Mouse (Mus musculus): ENCODE results near the gene Cchcr1.

The Cchcr1 gene

GRCm38 (mm10) chr17:35515911-35516640, 824 bp upstream of the Cchcr1 start:
- DNase-seq (ENCODE audit: low spot score) = peak; percentile 51

DNA sequence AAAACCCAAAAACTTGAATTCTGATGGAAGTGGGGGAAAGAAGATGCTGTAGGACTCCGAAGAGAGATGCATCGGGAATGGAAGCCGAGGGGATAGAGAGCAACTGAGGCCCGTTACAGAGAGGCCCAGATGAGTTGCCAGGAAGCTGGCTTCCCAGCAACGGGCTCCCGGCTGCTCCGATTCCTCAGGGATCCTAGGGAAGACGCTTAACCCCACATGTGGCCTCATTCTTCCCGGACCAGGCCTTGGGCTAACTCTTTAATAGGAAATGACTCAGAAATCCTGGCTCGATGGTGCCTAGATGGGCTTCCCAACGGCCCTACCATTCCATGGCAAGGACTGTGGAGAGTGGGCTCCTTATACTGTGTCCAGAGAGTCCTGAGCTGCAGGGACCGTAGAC, 626 bp downstream of the Cchcr1 start:
- DNase-seq (ENCODE audit: low spot score) = peak; percentile 32

GRCm38 (mm10) chr17:35524354-35524753, 7.5 kb downstream of the Cchcr1 start:
- DNase-seq (ENCODE audit: low spot score) = no peak

DNA sequence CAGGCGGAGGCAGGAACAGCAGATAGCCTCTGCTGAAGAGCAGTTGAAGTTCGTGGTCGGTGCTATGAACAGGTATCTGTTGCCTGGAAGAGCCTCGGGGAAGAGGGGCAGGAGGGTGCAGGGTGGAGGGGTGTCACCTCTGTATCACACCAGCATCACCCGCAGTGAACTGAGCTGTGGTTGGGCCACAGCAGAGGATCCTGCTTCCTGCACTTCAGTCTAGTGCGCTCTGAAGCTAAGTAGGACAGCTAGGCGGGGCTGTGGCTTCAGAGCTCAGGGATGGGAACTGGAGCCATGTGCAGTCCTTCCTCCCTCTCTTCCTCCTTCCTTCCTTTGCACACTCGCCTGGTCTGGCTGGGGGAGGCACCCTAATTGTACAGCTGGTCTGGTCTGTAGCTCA, 9.7 kb downstream of the Cchcr1 start:
- DNase-seq (ENCODE audit: low spot score) = no peak

GRCm38 (mm10) chr17:35532360-35532759, 15.5 kb downstream of the Cchcr1 start:
- DNase-seq (ENCODE audit: low spot score) = no peak

GRCm38 (mm10) chr17:35532901-35533300, 16.0 kb downstream of the Cchcr1 start, which contains the start of gene Psors1c2:
Gene Psors1c2, plus strand, starts transcription at chr17:35533201.
- DNase-seq (ENCODE audit: low spot score) = no peak

GRCm38 (mm10) chr17:35534343-35534742, 17.4 kb downstream of the Cchcr1 start:
- DNase-seq (ENCODE audit: low spot score) = peak; percentile 89

DNA sequence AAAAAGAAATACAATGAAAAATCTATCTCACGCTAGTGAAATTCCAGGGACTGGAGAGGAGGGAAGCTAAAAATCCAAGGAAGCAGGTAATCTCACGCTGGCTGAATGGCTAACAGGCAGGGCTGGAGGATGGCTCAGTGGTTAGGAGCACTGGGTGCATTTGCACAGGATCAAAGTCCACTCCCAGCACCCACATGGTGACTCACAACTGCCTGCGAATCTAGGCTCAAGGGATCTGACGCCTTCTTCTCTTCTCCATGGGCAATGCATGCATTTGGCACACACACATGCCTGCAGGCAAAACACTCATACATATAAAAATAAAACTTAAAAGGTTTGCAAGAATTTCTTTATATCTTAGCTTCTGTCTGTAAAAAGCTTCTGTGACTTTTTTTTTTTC, 20.5 kb downstream of the Cchcr1 start:
- DNase-seq (ENCODE audit: low spot score) = no peak

- no peak for DNase-seq (ENCODE audit: low spot score)
Measured at GRCm38 (mm10) chr17:35538476-35538875, 21.6 kb downstream of the Cchcr1 start.

DNA sequence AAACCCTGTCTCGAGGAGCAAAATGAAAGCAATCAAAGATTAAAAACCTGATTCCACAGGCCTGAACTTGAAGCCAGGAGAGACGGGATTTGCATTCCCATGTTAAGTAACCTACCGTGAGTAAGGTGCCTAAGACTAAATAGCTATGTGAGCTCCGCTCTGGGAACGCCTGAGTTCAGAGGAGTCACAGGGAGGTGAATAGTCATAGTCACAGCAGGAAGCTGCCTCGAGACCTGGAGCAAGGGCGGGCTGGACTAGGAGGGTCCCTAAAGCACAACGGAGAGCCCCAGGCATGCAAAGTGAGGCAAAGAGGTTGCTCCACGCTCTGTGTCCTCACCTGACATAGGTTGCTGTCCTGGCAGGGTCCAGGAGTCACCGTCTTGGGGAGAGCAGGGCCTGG, 22.6 kb downstream of the Cchcr1 start:
- DNase-seq (ENCODE audit: low spot score) = no peak

DNA sequence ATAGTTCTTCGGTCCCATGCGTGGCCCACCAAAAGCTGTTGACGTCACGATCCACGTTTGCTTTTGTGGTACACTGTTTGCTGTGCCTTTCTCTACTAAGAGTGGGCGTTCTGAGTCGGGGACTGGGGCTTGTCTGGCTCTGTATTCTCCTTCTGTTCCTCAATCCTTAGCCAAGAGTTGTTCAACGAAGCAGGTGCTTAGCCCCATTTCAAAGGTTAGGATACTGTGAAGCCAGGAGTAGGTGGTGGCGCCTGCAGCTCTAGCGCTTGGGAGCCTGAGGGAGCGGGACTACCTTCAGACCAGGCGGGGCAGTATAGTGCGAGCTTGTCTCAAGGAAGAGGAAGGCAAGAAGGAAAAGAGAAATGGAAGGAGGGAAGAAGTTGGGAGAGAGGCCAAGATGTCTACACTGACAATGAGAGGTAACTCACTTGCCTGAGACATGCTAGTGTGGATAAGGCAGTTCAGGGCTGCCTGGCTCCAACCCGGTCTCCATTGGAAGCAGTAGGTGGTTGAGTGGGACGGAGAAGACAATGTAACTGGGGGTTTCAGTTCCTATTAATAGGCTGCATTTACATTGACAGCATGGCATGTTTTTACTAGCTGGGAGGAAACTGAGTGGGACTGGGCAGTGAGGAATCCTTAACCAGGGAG, 26.0 kb downstream of the Cchcr1 start:
- no peak for DNase-seq (ENCODE audit: low spot score)

GRCm38 (mm10) chr17:35543412-35543861, 26.5 kb downstream of the Cchcr1 start:
- DNase-seq (ENCODE audit: low spot score) = peak; percentile 11

DNA sequence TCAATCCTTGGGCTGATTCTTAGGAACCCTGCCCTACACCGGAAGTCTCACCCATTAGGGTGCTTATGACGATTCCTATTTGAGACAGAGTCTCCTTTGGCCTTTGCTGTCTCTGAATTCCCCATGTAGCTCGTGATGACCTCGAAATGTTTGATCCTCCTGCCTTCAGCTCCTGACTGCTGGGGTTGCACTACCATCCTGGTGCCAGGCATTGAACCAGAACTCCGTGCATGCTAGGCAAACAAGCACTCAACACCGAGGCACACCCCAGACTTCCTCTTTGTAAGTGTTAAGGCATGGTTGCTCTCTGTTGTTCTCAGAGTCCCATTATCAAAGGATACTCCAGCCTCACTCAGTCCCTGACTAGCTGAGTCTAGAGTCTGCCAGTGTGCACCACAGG, 27.1 kb downstream of the Cchcr1 start:
- DNase-seq (ENCODE audit: low spot score) = no peak

- peak; percentile 83 for DNase-seq (ENCODE audit: low spot score)
Measured at GRCm38 (mm10) chr17:35544680-35545079, 27.8 kb downstream of the Cchcr1 start.

GRCm38 (mm10) chr17:35547465-35547864, 30.6 kb downstream of the Cchcr1 start:
- no peak for DNase-seq (ENCODE audit: low spot score)

GRCm38 (mm10) chr17:35548636-35549035, 31.7 kb downstream of the Cchcr1 start:
- no peak for DNase-seq (ENCODE audit: low spot score)

GRCm38 (mm10) chr17:35549437-35550142, 32.7 kb downstream of the Cchcr1 start:
- DNase-seq (ENCODE audit: low spot score) = no peak

- no peak for DNase-seq (ENCODE audit: low spot score)
Measured at GRCm38 (mm10) chr17:35550143-35550494, 33.2 kb downstream of the Cchcr1 start.

DNA sequence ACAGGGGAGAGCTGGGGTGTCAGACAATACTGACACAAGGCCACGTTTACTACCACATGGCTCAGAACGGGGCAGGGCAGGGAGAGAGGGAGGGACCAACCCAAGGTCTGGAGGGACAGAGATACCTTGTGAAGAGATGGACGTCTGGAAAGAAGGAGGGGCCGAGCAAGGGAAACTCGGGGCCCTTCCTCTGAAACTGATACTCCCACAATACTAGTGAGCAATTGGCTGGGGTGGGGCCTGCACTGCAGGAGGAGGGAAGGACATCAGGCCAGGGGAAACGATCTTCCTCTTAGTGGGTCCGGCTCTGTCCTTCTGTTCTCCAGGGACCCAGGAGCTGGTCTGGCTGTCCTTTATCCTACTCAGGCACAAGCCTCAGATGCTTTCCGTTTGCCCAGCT, 34.0 kb downstream of the Cchcr1 start:
- DNase-seq (ENCODE audit: low spot score) = no peak

DNA sequence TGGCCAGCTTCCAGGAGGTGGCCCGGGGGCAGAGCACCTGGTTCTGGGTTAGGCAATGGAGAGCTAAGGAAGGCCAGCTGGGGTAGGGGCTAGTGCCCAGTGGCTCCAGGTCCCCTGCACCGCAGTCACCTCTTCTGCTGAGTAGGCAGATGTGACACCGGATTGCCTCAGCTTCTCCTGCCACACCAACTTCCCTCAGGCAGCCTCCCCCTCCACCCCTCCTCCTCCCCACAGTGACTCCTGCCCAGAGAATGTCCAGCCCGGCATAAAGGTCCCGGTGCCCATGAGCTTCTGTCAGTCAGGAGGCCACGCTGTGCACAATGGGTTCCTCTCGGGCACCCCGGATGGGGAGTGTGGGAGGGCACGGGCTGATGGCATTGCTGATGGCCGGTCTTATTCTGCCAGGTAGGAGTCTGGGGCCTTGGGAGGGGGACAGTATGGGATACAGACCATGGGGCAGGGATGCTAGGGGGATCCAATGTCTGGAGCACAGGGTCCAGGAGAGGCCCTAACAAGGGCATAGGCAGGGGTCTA, 35.0 kb downstream of the Cchcr1 start, which contains the start of gene Cdsn:
Cdsn (plus strand) TSS at position 248 of the 534 bp plus-strand sequence.
- no peak for DNase-seq (ENCODE audit: low spot score)

DNA sequence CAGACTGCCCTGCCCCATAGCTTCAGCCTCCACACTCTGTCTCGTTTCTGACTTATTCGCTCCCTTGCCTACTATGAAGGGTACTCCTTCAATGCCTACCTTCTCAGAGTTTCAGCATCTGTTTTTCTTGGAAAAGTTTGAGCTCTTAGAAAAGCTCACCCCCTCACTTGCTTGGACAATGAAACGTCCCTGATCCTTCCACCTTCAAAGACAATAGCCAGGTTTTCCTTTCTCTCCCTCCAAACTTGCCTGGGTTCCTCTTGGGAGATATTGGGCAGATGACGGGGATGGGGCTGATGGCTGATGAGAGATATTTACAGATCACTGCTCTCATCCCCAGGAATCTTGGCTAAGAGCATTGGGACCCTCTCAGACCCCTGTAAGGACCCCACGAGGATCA, 37.4 kb downstream of the Cchcr1 start:
- DNase-seq (ENCODE audit: low spot score) = no peak

GRCm38 (mm10) chr17:35554761-35555397, 38.0 kb downstream of the Cchcr1 start:
- no peak for DNase-seq (ENCODE audit: low spot score)

All from retina, embryonic 14.5 days (tissue).